ENCODE assay signal across 8 mouse cellular contexts in genomic region chr2:173561851-173562442, GRCm38 (mm10). TPM values are rescaled to one million over a fixed set of nuclear protein-coding genes. Genes with fewer than 3 reads are reported as not detected.
A peak's percentile ranks its signal among the peaks of the same experiment; 100 is the strongest.
DNase-seq lines count a peak whose midpoint lies in the region; ATAC-seq and TF ChIP-seq lines count a peak whose summit lies in the region.

No protein-coding gene starts in this region.

- no peaks in the 10 kb centered on the region for H3K27me3 ChIP-seq in C2C12 (ENCODE audit: control insufficient read depth, insufficient read depth, insufficient read length)

- no peaks in the 10 kb centered on the region for H3K79me3 ChIP-seq in C2C12 (ENCODE audit: low read depth)

- no peaks in the 10 kb centered on the region for H3K36me3 ChIP-seq in C2C12 (ENCODE audit: control insufficient read depth, insufficient read depth)

- intact Hi-C loops in heart, postnatal 14 days (cut with DNase I): loop anchor here (1.0 to 5.0 kb wide), 5 partner anchors 376 to 1340 kb away; partner anchors contain the start of gene Gnas

- H3K79me2 ChIP-seq in C2C12 (ENCODE audit: control insufficient read depth, insufficient read depth): no peaks in the 10 kb centered on the region

- TF ChIP-seq CTCF in C2C12 (IDR thresholded peaks at IDR 0.05; ENCODE audit: control insufficient read depth, insufficient read depth, insufficient read length): peak; percentile 87

- peak; percentile 57 for DNase-seq in T-cell, adult 2 months (ENCODE audit: low spot score)
- peak; percentile 51 for DNase-seq in embryo, embryonic 11.5 days (ENCODE audit: low read depth, low spot score)
- DNase-seq in heart, postnatal 14 days: peak; percentile 73 to 83
- peak; percentile 67 to 78 for DNase-seq in left cerebral cortex, adult 18-20 months (ENCODE audit: low spot score in 2 of 2)
- peak; percentile 50 for DNase-seq in right cerebral cortex, postnatal 25 days

- ATAC-seq in megakaryocyte-erythroid progenitor cell, adult 5-6 weeks (replicated peaks; ENCODE audit: low FRiP score, low TSS enrichment, poor library complexity, severe bottlenecking): 0 out of 2 replicates have a peak, but pooled peaks have one; percentile 36
- ATAC-seq in inflammation-experienced regulatory T-cells, adult 6 months: no peak

- H3K4me3 ChIP-seq in C2C12 (ENCODE audit: insufficient read depth, poor library complexity, severe bottlenecking): no peak overlapping the region

- H3ac ChIP-seq in C2C12 (ENCODE audit: control insufficient read depth, insufficient read length, low read depth): no peak overlapping the region

TF ChIP-seq in C2C12, 6 proteins besides CTCF, POLR2A, EP300 and RAD21:
- no peak for TF ChIP-seq CEBPB (IDR thresholded peaks at IDR 0.05; ENCODE audit: low read depth)
- no peak for TF ChIP-seq MYOG (IDR thresholded peaks at IDR 0.05; ENCODE audit: control insufficient read depth, extremely low read depth, insufficient read length)
- no peak for TF ChIP-seq MAX (IDR thresholded peaks at IDR 0.05)
- no peak for TF ChIP-seq USF1 (IDR thresholded peaks at IDR 0.05; ENCODE audit: low read depth)
- no peak for TF ChIP-seq MYOD1 (IDR thresholded peaks at IDR 0.05; ENCODE audit: control insufficient read depth, insufficient read length, low read depth)
- TF ChIP-seq FOSL1 (IDR thresholded peaks at IDR 0.05; ENCODE audit: insufficient read depth, low read length, poor library complexity, severe bottlenecking): no peak

RNA-seq across cellular contexts. Expression of gene Ankrd60, which starts 16.2 kb away (rescaled TPM):
- not detected for polyA plus RNA-seq in C2C12 (2012; fragmentation: generic; extraction: Trizol)
- total RNA-seq in heart, postnatal 14 days (2021): not detected
- not detected for total RNA-seq in left cerebral cortex, adult 18-20 months (2021)
- total RNA-seq in megakaryocyte-erythroid progenitor cell, adult 5-6 weeks (2014; fragmentation: Nextera tagmentation): not detected in 2 replicates
- not detected in 2 replicates for total RNA-seq in megakaryocyte-erythroid progenitor cell, adult 5-6 weeks (2017)
- not detected for polyA plus RNA-seq in inflammation-experienced regulatory T-cells, adult 6 months (2017; shearing (Covaris generic))

RNA-seq across cellular contexts. Expression of gene 1700021F07Rik, which starts 39.6 kb away (rescaled TPM):
- not detected for polyA plus RNA-seq in C2C12 (2012; fragmentation: generic; extraction: Trizol)
- total RNA-seq in heart, postnatal 14 days (2021): not detected
- total RNA-seq in left cerebral cortex, adult 18-20 months (2021): not detected
- total RNA-seq in megakaryocyte-erythroid progenitor cell, adult 5-6 weeks (2014; fragmentation: Nextera tagmentation): not detected in 2 replicates
- not detected in 2 replicates for total RNA-seq in megakaryocyte-erythroid progenitor cell, adult 5-6 weeks (2017)
- not detected for polyA plus RNA-seq in inflammation-experienced regulatory T-cells, adult 6 months (2017; shearing (Covaris generic))
